Mouse (Mus musculus) myocyte (in vitro differentiated cells): Measurements from ENCODE around the gene Pde4d.

ENCODE experiments used
- CEBPB ChIP-seq: IDR thresholded peaks from 2 replicates; pipeline ENCODE4 v1.6.1; 2011; ENCODE audit warnings: mild to moderate bottlenecking, moderate library complexity; ENCODE audit not compliant: poor library complexity, insufficient read depth, severe bottlenecking
- E2F4 ChIP-seq: IDR thresholded peaks from one replicate; pipeline ENCODE4 v1.6.1; 2011; ENCODE audit warnings: mild to moderate bottlenecking, control low read depth, moderate library complexity; ENCODE audit not compliant: insufficient read depth
- MAX ChIP-seq: IDR thresholded peaks from one replicate; pipeline ENCODE4 v1.6.1; 2011; ENCODE audit warnings: low read depth, mild to moderate bottlenecking, control low read depth
- MYOD1 ChIP-seq, 3 experiments: IDR thresholded peaks; one replicate each; pipeline ENCODE4 v1.6.1; 2011; ENCODE audit warnings: control low read depth in 2 of 3, low read depth in 2 of 3, mild to moderate bottlenecking in 2 of 3, moderate library complexity in 1 of 3; ENCODE audit not compliant: insufficient read length in 2 of 3, control insufficient read depth in 1 of 3
- MYOG ChIP-seq, 3 experiments: IDR thresholded peaks; one replicate each; pipeline ENCODE4 v1.6.1; 2011; ENCODE audit warnings: control low read depth in 2 of 3, low read depth in 2 of 3, mild to moderate bottlenecking in 2 of 3; ENCODE audit not compliant: insufficient read length in 2 of 3, control insufficient read depth in 1 of 3, insufficient read depth in 1 of 3
- POLR2A ChIP-seq: IDR thresholded peaks from one replicate; pipeline ENCODE4 v1.6.1; 2011; ENCODE audit warnings: low read depth, mild to moderate bottlenecking, control low read depth, moderate library complexity; ENCODE audit not compliant: insufficient read length
- POLR2AphosphoS2 ChIP-seq: IDR thresholded peaks from one replicate; pipeline ENCODE4 v1.6.1; 2011; ENCODE audit warnings: low read depth, control low read depth; ENCODE audit not compliant: insufficient read length
- REST ChIP-seq: IDR thresholded peaks from one replicate; pipeline ENCODE4 v1.6.1; 2011; ENCODE audit warnings: mild to moderate bottlenecking, control low read depth, moderate library complexity; ENCODE audit not compliant: insufficient read depth, insufficient read length
- SRF ChIP-seq: IDR thresholded peaks from one replicate; pipeline ENCODE4 v1.6.1; 2011; ENCODE audit warnings: low read depth; ENCODE audit not compliant: control insufficient read depth, insufficient read length
- TCF12 ChIP-seq: IDR thresholded peaks from one replicate; pipeline ENCODE4 v1.6.1; 2011; ENCODE audit warnings: mild to moderate bottlenecking, control low read depth; ENCODE audit not compliant: poor library complexity, insufficient read depth, severe bottlenecking
- TCF3 ChIP-seq: IDR thresholded peaks from one replicate; pipeline ENCODE4 v1.6.1; 2011; ENCODE audit warnings: low read depth, control low read depth; ENCODE audit not compliant: insufficient read length
- USF1 ChIP-seq: IDR thresholded peaks from one replicate; pipeline ENCODE4 v1.6.1; 2011; ENCODE audit warnings: low read depth, mild to moderate bottlenecking, control low read depth, moderate library complexity

DNA sequence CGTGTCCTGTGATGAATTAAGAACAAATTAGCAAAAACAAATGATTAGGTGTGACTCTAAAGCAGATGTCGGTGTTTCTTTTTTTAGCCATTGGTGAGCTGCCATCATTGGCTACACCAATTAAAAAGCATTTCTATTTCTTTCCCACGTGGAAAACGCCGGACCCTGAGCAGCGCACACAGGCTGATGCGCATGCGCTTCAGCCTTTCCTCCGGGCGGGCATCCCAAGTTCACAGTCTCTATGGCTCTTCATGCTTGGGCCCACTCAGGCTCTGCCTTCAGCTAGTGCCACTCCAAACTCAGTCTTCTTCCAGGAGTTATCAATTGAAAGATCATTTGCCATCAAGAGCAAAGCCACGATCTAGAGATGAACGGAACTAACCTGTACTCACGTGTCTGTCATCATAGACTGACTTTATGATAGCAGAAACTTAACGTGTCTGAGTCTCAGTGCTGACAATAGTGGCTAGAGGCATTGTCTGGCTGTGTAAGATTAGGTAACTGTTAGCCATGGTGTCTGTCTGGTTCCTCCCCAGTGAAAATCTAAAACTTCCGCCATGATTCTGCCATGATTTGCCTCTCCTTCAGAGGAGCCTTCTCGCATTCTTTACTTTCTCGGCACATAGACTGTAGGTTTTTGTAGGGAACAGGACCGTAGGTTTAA is 1175.8 kb downstream of the Pde4d start:
- TF ChIP-seq TCF3 (no peak), MAX (no peak), POLR2A (no peak), TCF12 (no peak), MYOD1 (IDR thresholded peaks at IDR 0.05; ENCODE audit: control insufficient read depth in 1 of 3, insufficient read length in 2 of 3, low read depth in 2 of 3) (no peak), E2F4 (no peak), USF1 (no peak), POLR2AphosphoS2 (no peak), CEBPB (no peak), MYOG (IDR thresholded peaks at IDR 0.05; ENCODE audit: control insufficient read depth in 1 of 3, insufficient read depth in 1 of 3, insufficient read length in 2 of 3, low read depth in 2 of 3) (no peak), SRF (no peak), REST (no peak)
